Mouse (Mus musculus): ENCODE measurements around the gene Slc2a8. TPM values are rescaled to one million over a fixed set of nuclear protein-coding genes. Genes with fewer than 3 reads are reported as not detected.

Slc2a8 gene
- total RNA-seq, 1 experiment from 2014 or later: 20.8 TPM

DNA sequence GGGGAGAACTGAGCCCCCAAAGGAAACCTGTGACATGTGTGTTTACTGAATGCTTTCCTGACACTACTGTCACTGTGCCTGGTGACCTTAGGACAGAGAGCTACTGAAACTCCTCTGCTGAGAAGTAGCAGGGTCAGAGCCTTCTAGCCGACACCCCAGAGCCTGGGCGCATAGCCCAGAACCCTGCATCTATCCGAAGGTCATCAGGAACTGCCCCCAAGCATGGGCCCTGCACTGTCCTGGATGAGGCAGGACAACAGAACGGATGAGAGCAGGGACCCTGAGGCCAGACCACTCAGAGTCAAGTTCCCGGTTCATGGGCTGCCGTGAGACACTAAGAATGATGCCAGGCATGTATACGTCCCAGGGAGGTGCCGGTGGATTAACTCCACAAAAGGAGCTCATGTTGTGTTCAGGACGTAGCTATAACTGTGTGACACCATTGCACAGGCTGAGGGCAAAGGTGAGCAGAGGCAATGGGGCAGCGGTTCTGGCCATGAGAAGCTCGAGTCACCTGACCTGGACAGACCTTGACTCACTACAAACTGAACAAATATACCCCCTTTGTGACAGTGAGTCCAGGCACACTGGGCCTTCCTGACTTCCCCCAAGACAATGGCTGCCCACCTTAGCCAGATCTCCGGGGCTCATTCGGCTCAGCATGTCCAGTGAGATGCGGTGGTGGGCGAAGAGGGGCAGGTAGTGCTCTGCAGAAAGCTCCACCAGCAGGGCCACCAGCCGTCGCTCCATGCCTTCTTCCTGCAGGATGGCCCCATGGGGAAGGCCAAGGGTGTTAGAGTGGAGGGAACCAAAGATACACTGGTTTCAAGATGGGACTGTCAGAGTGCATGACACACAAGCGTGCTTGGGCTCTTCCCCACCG lies 52.7 kb downstream of the Slc2a8 start:
- DNase-seq: no peak

DNA sequence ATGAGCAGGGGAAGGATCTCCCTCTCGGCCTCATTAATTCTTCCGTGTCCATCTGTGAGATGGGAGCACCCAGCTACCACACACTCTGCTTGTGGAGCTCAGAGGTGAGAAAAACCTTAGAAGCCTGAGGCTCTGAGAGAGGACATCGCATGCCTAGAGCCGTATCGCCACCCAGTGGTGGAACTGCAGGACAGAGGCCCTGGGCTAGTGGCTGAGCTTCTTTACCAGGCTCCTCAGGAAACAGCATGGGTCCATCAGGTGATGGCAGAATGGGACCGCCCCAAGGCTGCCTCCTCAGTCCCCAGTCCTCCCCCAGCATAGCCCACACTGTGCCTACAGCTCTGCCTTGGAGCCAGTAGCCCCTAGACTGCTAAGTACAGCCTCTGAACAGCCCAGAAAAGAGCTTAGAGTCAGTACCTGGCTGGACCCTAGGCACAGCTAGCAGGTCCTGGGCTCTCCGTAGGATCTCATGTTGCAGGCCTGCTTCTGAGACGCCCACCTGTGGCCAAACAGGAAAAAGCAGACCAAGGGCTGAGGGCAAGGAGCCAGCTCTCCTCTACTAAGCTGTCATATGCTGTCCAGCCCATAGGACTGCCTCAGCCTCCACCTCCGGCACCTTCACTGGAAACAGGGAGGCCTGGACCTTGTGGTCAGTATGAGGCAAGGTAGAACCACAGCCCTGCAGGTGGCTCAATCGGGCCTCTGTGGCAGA lies 53.5 kb downstream of the Slc2a8 start:
- DNase-seq: peak; percentile 82

DNA sequence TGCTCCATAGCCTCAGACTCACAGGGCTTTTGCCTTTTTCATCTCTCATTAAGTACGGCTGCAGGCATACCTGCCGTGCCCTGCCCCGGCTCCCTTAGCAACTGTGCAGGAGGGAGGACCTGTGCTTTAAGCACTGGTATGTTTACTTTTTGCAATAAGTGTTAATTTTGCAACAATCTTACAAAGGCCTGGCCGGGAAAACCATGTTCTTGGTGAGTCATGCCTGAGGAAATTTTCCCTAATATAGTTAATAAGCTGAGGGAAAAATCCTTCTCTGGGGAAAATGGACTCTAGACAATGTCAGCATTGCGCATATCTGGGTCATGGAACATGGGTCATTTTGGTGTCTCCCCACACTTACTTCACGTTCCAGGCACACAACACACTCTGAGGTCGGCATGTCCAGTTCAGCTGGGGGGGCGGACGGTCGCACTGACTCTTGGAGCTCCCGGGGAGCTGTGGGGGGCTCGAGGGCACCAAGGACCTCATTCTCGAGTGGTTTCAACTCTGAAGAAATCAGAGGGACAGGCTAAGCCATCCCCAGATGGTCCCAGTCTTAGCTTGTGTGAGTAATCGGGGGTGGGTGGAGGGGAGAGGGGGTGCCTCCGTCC lies 54.2 kb downstream of the Slc2a8 start:
- no peak for DNase-seq

DNA sequence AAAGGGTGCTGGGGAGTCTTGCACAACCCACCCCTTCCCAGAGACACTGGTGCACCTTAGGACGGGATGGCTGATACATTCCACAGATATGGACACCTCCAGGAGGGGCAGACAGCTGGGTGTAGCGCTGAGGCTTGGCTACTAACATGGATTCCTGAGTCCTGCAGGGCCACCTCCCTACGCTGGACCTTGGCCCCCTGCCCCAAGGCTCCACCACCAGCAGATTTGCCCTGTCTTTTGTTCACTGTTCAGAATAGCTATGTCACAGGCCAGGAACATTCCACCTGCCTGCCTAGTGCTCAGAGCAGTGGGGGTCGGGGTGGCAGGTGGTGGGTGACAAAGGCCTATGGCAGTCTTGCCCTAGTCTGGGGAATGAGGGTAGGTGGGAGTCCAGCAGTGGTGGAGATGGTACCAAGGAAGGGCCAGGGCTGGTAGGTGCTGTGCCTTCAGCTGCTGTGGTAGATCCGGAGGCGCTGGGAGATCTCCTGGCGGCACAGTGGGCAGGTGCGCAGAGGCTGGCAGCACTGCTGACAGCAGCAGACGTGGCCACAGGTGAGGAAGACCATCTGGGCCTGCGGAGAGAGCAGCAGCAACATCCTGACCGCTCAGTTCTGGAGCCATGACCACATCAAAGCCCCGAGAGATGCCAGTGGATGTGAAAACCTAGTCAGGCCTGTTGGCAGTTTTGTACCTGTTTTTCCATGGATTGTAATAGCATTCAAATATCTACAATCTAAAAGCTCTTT lies 55.4 kb downstream of the Slc2a8 start:
- DNase-seq: no peak

DNA sequence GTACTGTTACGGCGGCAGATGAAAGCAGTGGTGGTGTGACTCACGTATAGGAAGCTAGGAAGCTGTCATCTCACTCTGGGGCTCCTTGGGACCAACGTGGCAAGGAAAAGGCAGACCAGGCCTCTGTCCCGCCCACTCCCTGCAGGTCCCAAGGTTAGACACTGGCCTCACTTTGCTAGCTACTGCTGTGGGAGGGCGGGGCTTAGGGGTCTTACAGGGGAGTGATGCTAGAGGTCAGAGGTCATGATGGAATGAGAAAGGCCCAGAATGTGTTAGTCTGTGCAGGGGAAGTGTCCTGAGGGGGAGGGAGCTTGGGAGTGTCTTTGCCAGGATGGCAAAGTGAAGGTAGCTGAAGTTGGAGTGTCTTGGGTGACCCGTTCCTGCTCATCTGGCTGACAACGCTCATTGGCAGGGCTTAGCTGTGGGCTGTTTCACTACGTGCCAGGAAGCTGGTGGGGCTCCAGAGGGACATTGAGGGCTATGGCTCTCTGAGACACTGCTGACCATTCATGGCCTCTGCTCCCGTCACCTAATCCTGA lies 57.5 kb downstream of the Slc2a8 start:
- no peak for DNase-seq

DNA sequence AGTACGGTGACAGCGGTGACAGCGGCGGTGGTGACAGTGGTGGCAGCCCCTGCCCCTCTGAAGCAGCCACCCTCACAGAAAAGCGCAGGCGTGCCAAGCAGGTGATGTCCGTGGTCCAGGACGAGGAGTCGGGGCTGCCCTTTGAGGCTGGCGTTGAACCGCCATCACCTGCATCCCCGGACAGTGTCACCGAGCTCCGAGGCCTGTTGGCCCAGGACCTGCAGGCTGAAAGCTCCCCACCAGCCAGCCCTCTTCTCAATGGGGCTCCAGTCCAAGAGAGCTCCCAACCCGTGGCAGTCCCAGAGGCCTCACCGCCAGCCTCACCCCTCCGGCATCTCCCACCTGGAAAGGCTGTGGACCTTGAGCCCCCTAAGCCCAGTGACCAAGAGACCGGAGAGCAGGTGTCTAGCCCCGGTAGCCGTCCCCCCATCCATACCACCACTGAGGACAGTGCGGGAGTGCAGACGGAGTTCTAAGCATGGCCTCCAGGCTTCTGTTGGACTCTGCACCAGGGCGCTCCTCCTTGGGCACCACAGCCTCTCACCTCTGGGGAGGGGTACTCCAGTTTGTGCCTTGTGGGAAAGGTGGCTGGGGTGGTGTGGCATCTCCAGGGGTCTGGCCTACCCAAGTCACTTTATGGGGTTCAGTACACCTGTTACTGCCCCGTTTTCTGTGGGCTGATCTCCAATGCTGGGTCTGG lies 58.2 kb downstream of the Slc2a8 start:
- DNase-seq: no peak

Other genes starting within 250 kb of the Slc2a8 start
- not detected in 2 replicates for gene 6330409D20Rik, start 241.1 kb downstream of the Slc2a8 start, total RNA-seq (2021)
- 25.3 and 26.8 TPM in 2 replicates for gene Tor2a, start 224.8 kb downstream of the Slc2a8 start, total RNA-seq (2021)
- gene Ttc16, start 206.4 kb downstream of the Slc2a8 start, total RNA-seq (2021): 0.26 TPM in 1 of 2 replicates, not detected in the other
- gene Ptrh1, start 206.3 kb downstream of the Slc2a8 start, total RNA-seq (2021): 5.1 and 5.9 TPM in 2 replicates
- gene Cfap157, start 197.7 kb downstream of the Slc2a8 start, total RNA-seq (2021): not detected in 2 replicates
- 25.2 and 26.4 TPM in 2 replicates for gene Stxbp1, start 134.8 kb downstream of the Slc2a8 start, total RNA-seq (2021)
- gene Fam129b, start 106.0 kb downstream of the Slc2a8 start, total RNA-seq (2021): 22.0 and 23.1 TPM in 2 replicates
- gene Rpl12, start 20.5 kb downstream of the Slc2a8 start, total RNA-seq (2021): 155 and 192 TPM in 2 replicates
- 14.1 and 17.2 TPM in 2 replicates for gene Lrsam1, start 20.5 kb downstream of the Slc2a8 start, total RNA-seq (2021)
- 15.1 and 20.9 TPM in 2 replicates for gene Garnl3, start 149.6 kb upstream of the Slc2a8 start, total RNA-seq (2021)
- 35.6 and 36.8 TPM in 2 replicates for gene Angptl2, start 234.0 kb upstream of the Slc2a8 start, total RNA-seq (2021)

Data from adrenal gland, postnatal 14 days (tissue).